Mouse (Mus musculus) hematopoietic stem cell, adult 5-6 weeks (primary cell): ENCODE measurements around the gene Wipf3. TPM values are rescaled to one million over a fixed set of nuclear protein-coding genes. Genes with fewer than 3 reads are reported as not detected.

Source experiments
- ATAC-seq, 2 experiments: fragments of 125-278 bp in 1 of 2; replicated peaks in 1 of 2; 2 replicates each; pipeline ENCODE4 v1.8.0; 2016 to 2017; ENCODE audit warnings: inconsistent platforms in 2 of 2, mild to moderate bottlenecking in 2 of 2, moderate number of reproducible peaks in 2 of 2, low read depth in 1 of 2, moderate TSS enrichment in 1 of 2; ENCODE audit not compliant: low FRiP score in 2 of 2, poor library complexity in 2 of 2, severe bottlenecking in 2 of 2, insufficient read depth in 1 of 2, low TSS enrichment in 1 of 2
- total RNA-seq: library from RNA; stranded (forward); fragments of 172-1452, 232-1000 nt; gene quantifications from 2 replicates; pipeline ENCODE4 v1.2.3, GENCODE M21; 2017

Wipf3 gene
- total RNA-seq, result not detected in 2 replicates

DNA sequence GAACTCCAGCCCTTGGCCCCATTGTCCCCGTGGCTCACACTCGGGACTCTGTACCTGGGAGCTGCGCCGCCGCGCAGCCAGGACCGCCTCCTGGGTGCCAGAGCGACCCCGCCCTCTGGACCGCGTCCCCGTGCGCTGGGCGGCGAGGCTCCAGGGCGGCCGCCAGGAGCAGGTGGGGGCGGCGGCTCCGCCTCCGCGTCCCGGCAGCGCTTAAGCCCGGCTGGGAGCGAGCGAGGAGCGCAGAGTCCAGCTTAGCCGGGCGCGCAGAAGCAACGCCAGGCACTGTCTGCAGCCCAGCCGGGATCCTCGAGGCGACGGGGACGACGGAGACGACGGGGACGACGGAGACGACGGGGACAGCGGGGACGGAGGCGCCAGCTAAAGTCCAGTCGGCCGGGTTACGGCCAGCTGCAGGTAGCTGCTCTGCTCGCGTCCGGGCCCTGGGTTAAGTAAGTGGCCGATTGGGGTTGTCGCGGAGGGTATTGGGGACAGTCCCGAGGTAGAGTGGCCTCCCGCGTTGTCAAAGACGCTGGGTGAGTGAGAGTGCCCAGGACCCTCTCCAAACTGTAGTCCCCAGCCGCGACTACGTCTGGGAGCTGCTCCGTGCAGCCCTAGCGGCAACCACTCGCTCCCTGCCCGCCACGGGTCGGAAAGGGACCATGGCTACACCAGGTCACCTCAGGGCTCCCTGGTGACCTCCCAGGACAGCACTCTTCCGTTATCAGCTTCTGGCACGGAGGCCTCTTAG is at the start of gene Wipf3:
Gene Wipf3 (plus strand): TSS at position 157 of the 748 bp plus-strand sequence.
- peak in 1 of 2 experiments; percentile 59; a peak in 2 of 4 replicates for ATAC-seq

DNA sequence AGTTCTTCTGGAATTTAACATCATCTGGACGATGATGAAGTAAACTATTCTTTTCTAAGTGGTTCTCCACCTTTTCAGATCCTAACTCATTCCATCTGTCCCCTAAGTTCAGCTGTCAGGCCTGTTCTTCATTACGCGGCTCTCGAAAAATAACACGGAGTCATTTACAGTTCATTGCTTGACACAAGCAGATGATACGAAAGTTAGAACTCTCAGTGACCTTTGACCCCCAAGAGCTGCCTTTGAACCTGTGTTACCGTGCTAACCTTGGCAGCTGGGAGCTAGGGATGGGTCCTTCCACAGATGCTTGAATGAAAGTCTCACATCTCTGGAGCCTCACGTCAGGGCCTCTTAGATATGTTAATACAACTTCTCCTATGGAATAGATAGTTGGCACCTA is 46.8 kb upstream of the Wipf3 start:
- ATAC-seq, result no peak

DNA sequence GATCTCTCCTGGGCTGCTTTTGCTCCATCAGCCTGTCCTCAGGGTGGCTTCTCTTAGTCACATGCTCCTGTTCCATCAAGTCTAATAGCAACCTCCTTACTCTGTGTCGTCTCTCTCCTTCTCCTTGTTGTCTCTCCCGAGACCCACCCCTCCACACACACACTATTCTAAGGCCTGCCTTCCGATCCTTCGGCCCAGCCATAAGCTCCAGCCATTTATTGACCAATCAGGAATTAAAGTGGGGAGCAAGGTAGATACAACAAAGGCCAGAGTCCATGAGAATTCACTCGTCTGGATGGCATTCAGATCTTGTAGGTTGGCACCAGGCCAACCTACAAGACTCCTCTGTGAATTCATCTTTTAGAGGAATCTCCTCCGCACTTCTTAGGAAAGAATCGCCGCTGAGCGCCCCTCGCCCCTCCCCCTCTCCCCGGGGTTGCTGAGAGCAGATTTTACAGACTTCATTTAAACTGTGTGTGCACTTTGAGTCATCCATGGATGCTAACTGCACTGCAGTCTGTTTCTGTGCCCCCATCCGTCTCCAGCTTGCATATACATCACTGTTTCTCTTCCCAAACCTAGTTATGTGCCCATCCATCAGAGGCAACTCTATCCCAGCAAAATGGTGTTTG is 45.4 kb upstream of the Wipf3 start:
- no peak for ATAC-seq

DNA sequence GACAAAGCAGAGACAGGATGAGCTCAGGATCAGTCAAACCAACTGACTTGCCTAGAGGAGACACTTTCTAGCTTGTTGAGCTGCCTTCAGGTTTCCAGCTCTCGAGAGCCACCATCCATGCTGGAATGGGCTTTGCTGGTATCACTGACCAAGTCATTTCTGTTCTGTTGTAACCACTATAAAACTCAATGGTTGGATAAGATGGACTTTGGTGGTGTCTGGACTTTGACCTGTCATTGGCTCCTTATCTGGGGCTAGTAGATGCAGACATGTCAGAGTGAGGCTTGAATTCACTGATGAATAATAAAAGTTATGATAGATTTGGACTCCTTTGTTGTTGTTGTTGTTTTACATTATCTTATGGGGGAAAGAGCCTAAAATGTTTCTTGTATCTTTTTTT is 44.6 kb upstream of the Wipf3 start:
- no peak for ATAC-seq

DNA sequence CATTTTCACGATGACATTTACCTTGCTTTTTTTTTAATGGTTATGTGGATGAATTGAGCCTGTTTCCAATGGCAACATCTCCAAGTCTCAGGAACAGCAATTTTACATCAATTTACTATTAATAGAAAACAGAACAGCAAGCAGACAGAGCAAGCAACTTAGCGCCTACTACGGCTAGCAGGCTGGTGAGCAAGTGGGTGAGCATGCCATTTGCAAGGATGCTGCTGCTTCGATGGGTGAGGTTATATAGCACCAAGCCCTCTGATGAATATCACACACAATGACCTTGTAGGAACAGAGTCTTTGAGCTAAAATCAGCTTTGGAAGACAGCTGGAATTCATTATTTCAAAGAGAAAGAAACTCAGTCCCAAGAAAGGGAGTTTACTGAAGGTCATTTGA is 43.0 kb upstream of the Wipf3 start:
- ATAC-seq, result no peak

DNA sequence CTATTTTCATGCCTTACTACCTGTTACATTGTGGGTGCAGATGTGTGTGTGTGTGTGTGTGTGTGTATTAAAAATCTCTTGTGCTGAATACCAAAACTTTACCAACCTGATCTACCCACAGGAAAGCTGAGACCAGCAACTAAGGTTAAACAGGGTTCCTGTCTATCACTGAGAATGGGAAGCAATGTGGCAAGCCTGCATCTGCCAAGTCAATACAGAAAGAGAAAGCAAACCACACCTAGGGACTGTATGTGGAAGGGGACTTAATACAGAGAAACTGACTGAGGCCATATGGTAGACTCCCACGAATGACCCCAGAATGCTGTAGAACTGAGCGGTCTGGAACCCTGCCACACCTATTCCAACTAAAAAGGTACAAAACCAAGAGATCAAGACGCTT is 42.4 kb upstream of the Wipf3 start:
- peak; percentile 53 to 86; a peak in 3 of 4 replicates for ATAC-seq

DNA sequence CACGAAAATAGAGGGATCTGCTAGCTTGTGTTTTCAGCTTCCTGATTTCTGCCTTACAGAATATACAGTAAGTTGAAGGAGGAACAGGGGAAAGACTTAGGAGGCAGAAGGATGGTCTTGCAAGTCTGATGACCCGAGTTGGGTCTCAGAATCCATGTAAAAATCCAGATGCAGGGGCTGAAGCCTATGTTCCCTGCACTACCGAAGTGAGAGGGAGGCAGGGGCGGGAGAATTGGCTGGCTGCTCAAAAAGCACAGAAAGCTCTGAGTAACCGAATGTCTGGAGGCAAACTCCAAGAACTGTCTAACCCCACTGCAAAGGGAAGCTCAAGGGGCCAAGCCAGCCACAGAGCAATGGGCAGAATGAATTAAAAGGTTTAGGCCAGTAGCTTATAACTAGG is 41.7 kb upstream of the Wipf3 start:
- ATAC-seq, result no peak

DNA sequence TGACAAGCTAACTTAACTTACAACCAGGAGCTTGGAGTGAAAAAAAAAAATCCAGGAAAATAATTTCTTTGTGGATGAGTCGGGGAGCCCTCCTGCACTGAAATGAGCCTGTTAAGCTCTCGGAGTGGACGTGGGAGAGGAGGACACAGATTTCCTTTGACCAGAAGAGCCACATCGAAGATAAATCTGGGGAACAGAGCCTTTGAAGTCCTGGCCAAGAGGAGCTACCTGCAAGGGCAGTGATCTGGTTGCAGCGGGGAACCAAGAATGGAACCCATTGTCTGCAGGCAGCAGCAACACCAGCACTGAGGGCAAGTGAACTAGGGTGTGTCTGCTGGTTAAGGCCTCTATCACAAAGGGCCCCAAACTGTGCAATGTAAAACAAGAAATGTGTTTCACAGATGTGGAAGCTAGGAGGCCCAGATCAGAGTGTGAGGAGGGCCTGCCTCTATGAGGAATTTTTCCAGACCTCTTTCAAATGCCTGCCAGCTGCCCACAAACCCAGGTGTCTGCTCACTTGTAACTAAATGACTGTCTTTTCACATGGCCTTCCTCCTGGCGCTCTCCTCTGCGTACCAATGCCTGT is 40.6 kb upstream of the Wipf3 start:
- no peak for ATAC-seq

DNA sequence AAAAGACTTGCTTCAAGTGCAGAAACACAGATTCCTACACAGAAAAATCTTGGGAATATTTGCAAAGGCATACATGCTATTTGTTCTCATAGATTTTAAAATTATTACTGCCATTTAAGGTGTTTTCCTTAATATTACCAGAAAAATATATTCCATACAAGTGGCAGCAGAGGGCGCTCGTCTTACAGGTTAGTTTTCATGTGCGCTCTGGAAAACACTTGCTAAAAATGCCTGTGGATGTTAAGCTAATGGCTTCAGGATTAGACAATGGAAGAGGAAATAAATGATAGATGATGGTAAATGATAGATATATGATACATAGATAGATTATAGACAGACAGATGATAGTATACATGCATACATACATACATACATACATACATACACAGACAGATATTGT is 37.6 kb upstream of the Wipf3 start:
- ATAC-seq, result no peak

DNA sequence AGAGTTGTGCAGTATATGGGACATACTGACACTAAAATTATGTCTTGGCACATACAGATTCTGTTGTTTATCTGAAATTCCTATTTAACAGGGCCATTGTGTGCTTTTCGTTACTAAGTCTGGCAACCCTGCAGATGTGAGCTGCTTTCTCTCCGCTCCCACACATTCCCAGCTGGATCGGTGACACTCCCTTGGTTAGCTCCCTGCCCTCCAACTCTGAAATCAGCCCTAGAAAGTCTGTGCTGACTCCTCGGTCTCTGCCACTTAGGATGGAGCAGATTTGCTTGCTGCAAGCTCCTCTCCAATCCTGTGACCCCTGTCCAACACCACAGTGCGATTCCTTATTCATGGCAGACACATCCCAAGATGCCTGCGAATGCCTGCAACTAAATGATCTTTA is 35.5 kb upstream of the Wipf3 start:
- no peak for ATAC-seq

DNA sequence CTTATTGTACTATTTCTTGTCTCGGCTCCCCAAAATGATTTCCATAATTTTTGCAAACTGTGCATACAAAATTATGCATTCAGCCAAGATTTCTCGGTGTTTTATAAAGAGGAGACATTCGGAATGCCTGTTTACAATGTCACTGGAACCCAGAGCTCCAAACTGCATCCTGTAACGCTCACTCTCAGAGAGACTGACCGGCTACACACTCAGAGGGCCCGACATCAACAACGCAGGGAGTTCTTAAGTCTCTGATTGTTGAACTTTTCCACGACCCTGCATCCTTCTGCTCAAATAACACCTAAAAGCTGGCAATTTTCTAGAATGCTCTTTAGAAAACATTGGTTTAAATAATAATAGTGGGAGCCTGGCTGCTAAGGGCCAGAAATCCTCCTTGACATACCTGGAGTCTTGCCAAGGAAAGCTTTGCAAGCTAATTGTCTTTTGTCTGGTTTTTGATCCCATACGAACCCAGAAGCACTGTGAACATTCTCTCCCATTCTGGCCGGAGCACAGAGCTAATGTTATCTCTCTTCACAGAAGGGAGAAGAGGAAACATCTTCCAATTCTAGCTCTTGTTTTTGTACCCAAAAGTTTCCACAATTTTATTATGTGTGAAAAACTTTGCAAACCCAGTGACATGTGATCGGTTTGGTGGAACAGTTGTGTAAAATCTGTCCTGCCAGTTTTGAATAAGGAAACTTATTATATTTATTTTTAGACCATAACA is 30.0 kb upstream of the Wipf3 start:
- ATAC-seq, result no peak

DNA sequence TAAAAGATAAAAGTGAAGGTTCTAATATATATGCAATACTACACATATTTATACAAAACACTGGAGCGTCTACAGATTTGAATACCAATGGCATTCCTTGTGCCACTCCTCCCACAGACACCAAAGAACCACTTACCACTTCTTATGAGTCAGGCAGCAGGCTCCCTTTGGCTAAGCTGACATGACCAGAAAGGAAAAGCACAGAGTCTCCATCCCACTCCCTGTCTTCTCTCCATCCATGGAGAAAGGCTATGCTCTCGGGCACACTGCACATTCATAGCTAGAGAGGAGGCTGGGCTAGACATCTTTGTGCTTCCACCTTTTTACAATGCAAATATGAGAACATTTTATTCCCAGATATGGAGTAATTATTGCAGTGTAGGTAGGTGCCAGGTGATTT is 27.9 kb upstream of the Wipf3 start:
- ATAC-seq, result no peak

DNA sequence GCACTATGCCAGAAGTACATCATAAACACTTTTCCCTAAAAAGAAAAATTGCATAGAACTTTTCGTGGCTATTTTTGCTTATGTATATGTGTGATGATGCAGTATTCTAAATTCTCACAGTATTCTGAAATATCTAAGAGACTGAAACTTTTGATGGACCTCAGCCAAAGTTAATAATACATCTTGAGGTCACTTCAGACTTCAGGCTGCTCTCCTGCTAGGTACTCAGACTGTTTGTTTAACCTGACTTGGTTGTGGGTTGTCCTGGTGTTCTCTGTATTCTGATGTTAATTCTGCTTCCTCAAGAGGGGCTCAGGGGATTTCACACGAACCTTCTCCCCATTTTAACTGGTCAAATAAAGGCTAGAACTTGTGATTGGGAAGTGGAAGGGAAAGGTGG is 24.5 kb upstream of the Wipf3 start:
- ATAC-seq, result no peak

DNA sequence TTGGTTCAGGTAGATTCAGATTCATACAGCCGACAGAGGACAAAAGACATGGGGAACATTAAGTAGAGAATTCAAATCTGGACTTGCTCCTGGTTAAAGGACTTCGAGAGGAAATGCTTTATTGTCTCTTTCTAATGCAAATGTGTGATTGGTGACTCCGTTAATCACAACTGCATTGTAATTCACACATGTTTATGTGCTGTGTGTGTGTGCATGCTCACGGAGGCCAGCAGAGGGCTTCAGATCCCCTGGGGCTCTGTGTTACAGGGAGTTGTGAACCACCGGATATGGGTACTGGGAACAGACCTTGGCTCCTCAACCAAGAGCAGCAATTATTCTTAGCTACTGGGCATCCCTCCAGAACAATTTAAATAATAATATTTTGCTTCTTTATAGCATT is 23.3 kb upstream of the Wipf3 start:
- ATAC-seq, result no peak

DNA sequence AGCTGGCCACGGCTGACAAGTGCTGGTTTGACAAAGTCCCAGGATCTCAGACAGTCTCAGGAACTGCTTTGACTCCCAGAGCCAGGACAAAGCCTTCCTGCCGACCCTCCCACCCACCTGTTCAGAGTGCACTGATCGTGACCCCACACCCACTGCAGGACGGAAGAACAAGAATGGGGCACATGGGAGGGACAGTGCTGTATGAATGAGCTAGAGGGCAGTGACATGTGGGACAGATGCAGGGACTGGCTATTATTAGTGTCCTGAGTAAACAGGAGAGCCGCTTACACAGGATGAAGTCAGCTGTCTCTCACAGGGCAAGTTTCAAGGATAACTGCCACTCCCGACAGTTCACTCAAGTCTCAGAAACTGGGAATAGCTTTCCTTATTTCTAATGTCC is 20.1 kb upstream of the Wipf3 start:
- no peak for ATAC-seq

DNA sequence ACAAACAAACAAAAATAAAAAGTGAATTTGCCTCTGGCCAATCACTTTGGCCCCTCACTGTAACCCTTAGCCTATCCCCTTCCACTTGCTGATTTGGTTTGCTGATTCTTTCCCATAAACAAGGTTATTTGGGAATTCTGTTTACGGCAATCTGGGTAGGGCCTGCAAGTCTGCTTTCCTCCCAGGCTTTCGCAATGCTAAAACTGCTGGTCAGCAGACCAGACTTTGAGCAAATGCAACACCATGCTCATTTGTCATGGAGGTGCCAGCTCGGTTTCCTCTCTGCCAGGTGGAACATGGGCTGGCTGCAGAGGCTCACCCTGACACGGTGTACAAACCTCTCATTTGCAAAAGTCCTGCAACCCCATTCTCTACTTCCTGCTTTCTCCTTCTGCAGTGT is 19.0 kb upstream of the Wipf3 start:
- ATAC-seq, result no peak

DNA sequence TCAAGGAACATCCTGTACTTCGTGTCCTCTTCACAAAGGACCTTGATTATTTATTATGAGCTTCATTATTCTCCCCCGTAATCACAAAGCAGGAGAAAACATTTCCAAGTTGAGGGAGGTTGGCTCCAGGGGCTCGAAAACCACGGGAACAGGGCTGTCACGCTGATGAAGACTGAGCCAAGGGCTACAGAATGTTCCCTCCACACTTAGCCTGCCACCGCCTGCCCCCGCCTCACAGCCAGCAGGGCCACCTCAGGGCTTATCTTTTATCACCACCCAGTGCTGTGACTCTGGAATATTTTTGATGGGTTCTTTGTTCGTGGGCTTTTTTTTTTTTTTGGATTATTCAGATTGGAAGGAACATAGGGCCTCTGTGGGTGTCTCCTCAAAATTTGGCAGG is 17.8 kb upstream of the Wipf3 start:
- ATAC-seq, result no peak

DNA sequence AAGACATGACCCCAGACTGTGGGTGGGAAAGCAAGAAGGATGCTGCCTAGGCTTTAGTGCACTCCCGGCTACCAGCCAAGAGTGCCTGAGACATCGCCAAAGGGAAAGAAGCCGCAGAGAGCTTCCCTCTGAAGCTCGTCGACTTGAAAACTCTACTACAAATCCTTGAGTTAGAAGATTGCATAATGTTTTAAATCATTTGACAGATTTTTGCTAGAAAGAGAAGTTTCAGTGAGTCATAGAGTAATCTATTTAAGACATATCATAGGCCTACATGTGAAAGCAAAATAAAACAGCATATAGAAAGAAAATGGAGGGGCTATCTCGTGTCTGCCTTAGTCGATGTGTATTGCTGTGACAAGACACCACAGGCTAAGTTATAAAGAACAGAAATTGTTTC is 16.5 kb upstream of the Wipf3 start:
- no peak for ATAC-seq
